Mouse (Mus musculus) intestine, postnatal 0 days (tissue): ENCODE measurements at regions not wholly inside any gene's neighbourhood (a gene's known extent, or its start where the extent isn't known, plus 50 kb on each side); places are given as distances from the start of the nearest gene placed in this dataset.

Experiments used
- ATAC-seq: fragments of 200-750 bp; cut with Nextera tagmentation; 2 replicates; pipeline ENCODE4 v1.8.0; 2017; ENCODE audit warnings: mild to moderate bottlenecking, moderate TSS enrichment, moderate library complexity
- H3K27ac ChIP-seq: fragments of 300-500 bp; sonication (generic); 2 replicates; pipeline ENCODE4 v1.5.1; 2014; ENCODE audit warnings: mild to moderate bottlenecking, low read depth, low read length, moderate library complexity
- H3K27me3 ChIP-seq: fragments of 300-500 bp; sonication (generic); replicated peaks from 2 replicates; pipeline ENCODE4 v1.6.1; 2014; ENCODE audit warnings: low read length, mixed read lengths; ENCODE audit not compliant: control insufficient read depth, insufficient read depth
- H3K36me3 ChIP-seq: fragments of 300-500 bp; sonication (generic); 2 replicates; pipeline ENCODE4 v1.6.1; 2014; ENCODE audit warnings: mild to moderate bottlenecking, moderate library complexity; ENCODE audit not compliant: control insufficient read depth, insufficient read depth
- H3K4me1 ChIP-seq: fragments of 300-500 bp; sonication (generic); replicated peaks from 2 replicates; pipeline ENCODE4 v1.6.1; 2014; ENCODE audit warnings: antibody characterized with exemption, low read length, mixed read lengths; ENCODE audit not compliant: control insufficient read depth, insufficient read depth
- H3K4me2 ChIP-seq: fragments of 300-500 bp; sonication (generic); replicated peaks from 2 replicates; pipeline ENCODE4 v1.6.1; 2014; ENCODE audit warnings: low read depth, mild to moderate bottlenecking, moderate library complexity
- H3K4me3 ChIP-seq: fragments of 300-500 bp; sonication (generic); 2 replicates; pipeline ENCODE4 v1.5.1; 2014; ENCODE audit warnings: low read depth, low read length
- H3K9ac ChIP-seq: fragments of 300-500 bp; sonication (generic); 2 replicates; pipeline ENCODE4 v1.6.1; 2014; ENCODE audit warnings: mild to moderate bottlenecking, low read depth, low read length
- H3K9me3 ChIP-seq: fragments of 300-500 bp; sonication (generic); 2 replicates; pipeline ENCODE4 v1.6.1; 2016; ENCODE audit warnings: mixed run types; ENCODE audit not compliant: control insufficient read depth
- CTCF ChIP-seq: sonication (generic); IDR thresholded peaks from 2 replicates; pipeline ENCODE4 v1.5.1; 2016; ENCODE audit warnings: low read depth, mild to moderate bottlenecking, control low read depth, antibody characterized with exemption, moderate library complexity
- WGBS: fragments of 180-500 bp; shearing (Covaris S2); extraction: QIAGEN DNeasy Blood & Tissue Kit; methylation state at CpG from one replicate; pipeline ENCODE4 v1.1.7; 2014; 5-methylcytosine and 5-hydroxymethylcytosine counted together

- H3K36me3 ChIP-seq, result no peaks in the 10 kb centered on the region
- H3K4me1 ChIP-seq, result no peaks in the 10 kb centered on the region
- H3K27me3 ChIP-seq, result no peaks in the 10 kb centered on the region
- no peak overlapping the region for H3K9ac ChIP-seq
- H3K4me2 ChIP-seq, result no peak overlapping the region
- no peak for TF ChIP-seq CTCF
- no peak for ATAC-seq
- H3K4me3 ChIP-seq, result no peak overlapping the region
- no peaks in the 10 kb centered on the region for H3K9me3 ChIP-seq
- H3K27ac ChIP-seq, result no peak overlapping the region
- 86% methylated on average over 9 of the region's 9 CpGs for WGBS
Measured at GRCm38 (mm10) chr5:52023212-52023611, 167.1 kb downstream of the Dhx15 start.

- Histone ChIP-seq H3K4me1 (no peaks in the 10 kb centered on the region), H3K4me3 (no peak overlapping the region), H3K9ac (no peak overlapping the region), H3K36me3 (no peaks in the 10 kb centered on the region), H3K4me2 (no peak overlapping the region), H3K9me3 (no peaks in the 10 kb centered on the region), H3K27me3 (no peaks in the 10 kb centered on the region), H3K27ac (no peak overlapping the region)
- 87% methylated on average over 3 of the region's 3 CpGs for WGBS
- ATAC-seq, result no peak
- TF ChIP-seq CTCF, result no peak
Measured at GRCm38 (mm10) chr5:52016992-52017391, 173.3 kb downstream of the Dhx15 start.

GRCm38 (mm10) chr5:52015786-52016185, 174.5 kb downstream of the Dhx15 start:
- Histone ChIP-seq H3K27ac (no peak overlapping the region), H3K36me3 (no peaks in the 10 kb centered on the region), H3K4me1 (no peaks in the 10 kb centered on the region), H3K9me3 (no peaks in the 10 kb centered on the region), H3K4me2 (no peak overlapping the region), H3K9ac (no peak overlapping the region), H3K27me3 (no peaks in the 10 kb centered on the region), H3K4me3 (no peak overlapping the region)
- WGBS, result 33% methylated on average over 6 of the region's 6 CpGs
- ATAC-seq, result no peak
- no peak for TF ChIP-seq CTCF

- H3K4me3 ChIP-seq, result no peak overlapping the region
- ATAC-seq, result no peak
- H3K4me2 ChIP-seq, result no peak overlapping the region
- no peaks in the 10 kb centered on the region for H3K36me3 ChIP-seq
- H3K9ac ChIP-seq, result no peak overlapping the region
- H3K27me3 ChIP-seq, result no peaks in the 10 kb centered on the region
- no peak for TF ChIP-seq CTCF
- H3K27ac ChIP-seq, result no peak overlapping the region
- WGBS, result 81% methylated on average over 7 of the region's 7 CpGs
- H3K4me1 ChIP-seq, result no peaks in the 10 kb centered on the region
- no peaks in the 10 kb centered on the region for H3K9me3 ChIP-seq
Measured at GRCm38 (mm10) chr5:52010426-52010825, 179.9 kb downstream of the Dhx15 start.

GRCm38 (mm10) chr5:52008942-52009341, 181.4 kb downstream of the Dhx15 start:
- WGBS, result 92% methylated on average over 3 of the region's 3 CpGs
- TF ChIP-seq CTCF, result no peak
- Histone ChIP-seq H3K9me3 (no peaks in the 10 kb centered on the region), H3K27ac (no peak overlapping the region), H3K4me2 (no peak overlapping the region), H3K9ac (no peak overlapping the region), H3K27me3 (no peaks in the 10 kb centered on the region), H3K4me1 (no peaks in the 10 kb centered on the region), H3K4me3 (no peak overlapping the region), H3K36me3 (no peaks in the 10 kb centered on the region)
- no peak for ATAC-seq

GRCm38 (mm10) chr5:52006843-52007242, 183.5 kb downstream of the Dhx15 start:
- Histone ChIP-seq H3K36me3 (no peaks in the 10 kb centered on the region), H3K9me3 (no peaks in the 10 kb centered on the region), H3K27ac (no peak overlapping the region), H3K9ac (no peak overlapping the region), H3K4me3 (no peak overlapping the region), H3K4me1 (no peaks in the 10 kb centered on the region), H3K27me3 (no peaks in the 10 kb centered on the region), H3K4me2 (no peak overlapping the region)
- 83% methylated on average over 3 of the region's 3 CpGs for WGBS
- TF ChIP-seq CTCF, result no peak
- no peak for ATAC-seq

GRCm38 (mm10) chr5:51990847-51991610, 199.3 kb downstream of the Dhx15 start:
- Histone ChIP-seq H3K4me2 (no peak overlapping the region), H3K27me3 (no peaks in the 10 kb centered on the region), H3K9ac (no peak overlapping the region), H3K27ac (no peak overlapping the region), H3K36me3 (no peaks in the 10 kb centered on the region), H3K9me3 (no peaks in the 10 kb centered on the region), H3K4me1 (no peaks in the 10 kb centered on the region), H3K4me3 (no peak overlapping the region)
- no peak for ATAC-seq
- no peak for TF ChIP-seq CTCF
- 32% methylated on average over 10 of the region's 10 CpGs for WGBS
